Mouse (Mus musculus) limb, embryonic 14.5 days (tissue): Measurements from ENCODE around the gene Atp5l. TPM values are rescaled to one million over a fixed set of nuclear protein-coding genes. Genes with fewer than 3 reads are reported as not detected.

ENCODE experiments used
- ATAC-seq: fragments of 200-750 bp; cut with Nextera tagmentation; 2 replicates; pipeline ENCODE4 v1.8.0; 2017; ENCODE audit warnings: low read depth, moderate number of reproducible peaks, moderate TSS enrichment; ENCODE audit not compliant: low FRiP score
- DNase-seq: peaks from one replicate; pipeline ENCODE4 v3.0.0-alpha.2; 2015; ENCODE audit warnings: low spot score
- H3K27ac ChIP-seq: fragments of 300-500 bp; sonication (generic); replicated peaks from 2 replicates; pipeline ENCODE4 v1.5.1; 2014; ENCODE audit warnings: low read depth, mild to moderate bottlenecking, low read length, moderate library complexity, mixed read lengths
- H3K27me3 ChIP-seq: fragments of 300-500 bp; sonication (generic); 2 replicates; pipeline ENCODE4 v1.6.1; 2014; ENCODE audit warnings: low read length, mixed read lengths; ENCODE audit not compliant: control insufficient read depth, insufficient read depth
- H3K36me3 ChIP-seq: fragments of 300-500 bp; sonication (generic); 2 replicates; pipeline ENCODE4 v1.6.1; 2014; ENCODE audit warnings: mild to moderate bottlenecking, low read length, moderate library complexity, mixed read lengths; ENCODE audit not compliant: control insufficient read depth, insufficient read depth
- H3K4me1 ChIP-seq: fragments of 300-500 bp; sonication (generic); 2 replicates; pipeline ENCODE4 v1.6.1; 2014; ENCODE audit warnings: antibody characterized with exemption, low read length, mixed read lengths; ENCODE audit not compliant: control insufficient read depth, insufficient read depth
- H3K4me2 ChIP-seq: fragments of 300-500 bp; sonication (generic); replicated peaks from 2 replicates; pipeline ENCODE4 v1.6.1; 2014; ENCODE audit warnings: low read depth, mild to moderate bottlenecking, low read length, moderate library complexity; ENCODE audit not compliant: severe bottlenecking
- H3K4me3 ChIP-seq: fragments of 300-500 bp; sonication (generic); replicated peaks from 2 replicates; pipeline ENCODE4 v1.5.1; 2014; ENCODE audit warnings: low read length
- H3K9ac ChIP-seq: fragments of 300-500 bp; sonication (generic); 2 replicates; pipeline ENCODE4 v1.6.1; 2014; ENCODE audit warnings: mild to moderate bottlenecking, low read depth, low read length, moderate library complexity; ENCODE audit not compliant: severe bottlenecking
- H3K9me3 ChIP-seq: fragments of 300-500 bp; sonication (generic); 2 replicates; pipeline ENCODE4 v1.6.1; 2016; ENCODE audit warnings: low read length; ENCODE audit not compliant: control insufficient read depth
- POLR2A ChIP-seq: fragments of 200-500 bp; IDR thresholded peaks from 2 replicates; pipeline ENCODE4 v1.8.0; 2012; ENCODE audit warnings: inconsistent platforms, mild to moderate bottlenecking, moderate library complexity, borderline replicate concordance; ENCODE audit not compliant: insufficient read depth, insufficient read length; ENCODE audit errors: extremely low read depth
- WGBS: fragments of 180-500 bp; shearing (Covaris S2); extraction: QIAGEN DNeasy Blood & Tissue Kit; methylation state at CpG from one replicate; pipeline ENCODE4 v1.1.7; 2014; 5-methylcytosine and 5-hydroxymethylcytosine counted together
- polyA plus RNA-seq, 2 experiments: library from polyadenylated mRNA; depleted of rRNA in 1 of 2; stranded (reverse) in 1 of 2; unstranded in 1 of 2; fragments of >200 nt; fragmentation: Nextera tagmentation in 1 of 2; extraction: Ambion mirVana in 1 of 2; gene quantifications; 2 replicates each; pipeline versions ENCODE4 v1.2.1 to v1.2.3; 2012 to 2014

Atp5l gene
- polyA plus RNA-seq, 2 experiments = 525 to 764 TPM

- no peak overlapping the region for H3K9ac ChIP-seq
- ATAC-seq (no peak), DNase-seq (no peak)
- no peak overlapping the region for H3K4me3 ChIP-seq
- H3K36me3 ChIP-seq = peaks cover 29% of the 10 kb centered on the region
- peaks cover 42% of the 10 kb centered on the region for H3K4me1 ChIP-seq
- no peak overlapping the region for H3K4me2 ChIP-seq
- 38% methylated on average over 5 of the region's 5 CpGs for WGBS
- H3K9me3 ChIP-seq = no peaks in the 10 kb centered on the region
- H3K27ac ChIP-seq = no peak overlapping the region
- no peaks in the 10 kb centered on the region for H3K27me3 ChIP-seq
- TF ChIP-seq POLR2A = no peak
Measured at GRCm38 (mm10) chr9:44873665-44874064, 46.9 kb downstream of the Atp5l start.

DNA sequence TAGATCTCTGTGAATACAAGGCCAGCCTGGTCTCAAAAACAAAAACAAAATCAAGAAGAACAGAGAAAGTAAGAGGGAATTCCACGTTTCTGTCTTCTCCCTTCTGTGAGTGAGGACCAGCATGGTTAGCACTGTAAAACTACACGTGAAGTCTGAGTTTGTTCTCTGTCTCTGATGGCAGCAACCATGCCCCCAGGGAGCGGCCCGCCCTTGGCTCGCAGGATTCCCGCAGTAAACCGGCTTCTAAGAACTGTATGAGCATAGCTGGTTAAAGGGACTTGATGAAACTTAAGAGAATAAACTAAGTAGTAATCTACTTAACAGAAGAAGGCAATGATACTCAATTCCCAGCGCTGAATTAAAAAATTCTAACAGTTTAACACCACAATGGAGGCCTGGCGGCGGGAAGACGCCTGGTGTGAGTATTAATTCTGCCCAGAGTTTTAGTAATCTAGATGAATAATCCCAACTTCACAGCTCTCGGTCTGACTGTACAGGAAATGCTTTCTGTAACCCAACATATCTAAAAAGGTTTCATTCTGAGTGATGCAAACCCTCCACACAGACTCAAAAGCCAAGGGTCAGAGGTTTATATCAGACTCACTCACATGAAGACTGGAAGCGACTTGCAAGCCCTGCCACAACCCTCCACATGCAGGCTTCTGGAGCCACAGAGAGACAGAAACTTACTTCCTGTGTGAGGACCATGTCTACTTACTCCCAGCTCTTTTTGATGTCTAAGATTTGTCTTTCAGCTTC lies 52.0 kb downstream of the Atp5l start:
- Histone ChIP-seq H3K4me3 (no peak overlapping the region), H3K9me3 (no peaks in the 10 kb centered on the region), H3K4me2 (no peak overlapping the region), H3K36me3 (peaks cover 35% of the 10 kb centered on the region), H3K27me3 (no peaks in the 10 kb centered on the region), H3K27ac (no peak overlapping the region), H3K4me1 (peaks cover 7% of the 10 kb centered on the region), H3K9ac (no peak overlapping the region)
- no peak for DNase-seq
- no peak for ATAC-seq
- 80% methylated on average over 13 of the region's 13 CpGs for WGBS
- no peak for TF ChIP-seq POLR2A

DNA sequence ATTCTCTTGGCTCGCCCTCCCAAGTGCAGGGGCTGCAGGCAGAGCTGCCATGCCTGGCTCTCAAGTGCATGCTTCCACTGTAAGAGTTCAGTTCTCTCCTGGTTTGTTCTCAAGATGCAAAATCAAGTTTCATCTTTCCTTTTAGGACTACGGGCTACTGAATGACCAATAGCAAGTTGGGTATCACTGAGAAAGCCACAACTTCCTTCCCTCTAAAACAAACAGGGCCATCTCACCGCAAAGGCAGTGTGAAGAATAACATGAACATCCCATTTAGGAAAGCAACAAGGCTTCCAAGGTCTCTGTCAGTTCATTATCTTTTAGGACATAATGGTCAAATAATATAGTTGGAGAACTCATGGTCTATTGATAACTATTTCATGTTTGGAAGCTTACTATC lies 52.9 kb downstream of the Atp5l start:
- H3K4me3 ChIP-seq = no peak overlapping the region
- no peak for DNase-seq

DNA sequence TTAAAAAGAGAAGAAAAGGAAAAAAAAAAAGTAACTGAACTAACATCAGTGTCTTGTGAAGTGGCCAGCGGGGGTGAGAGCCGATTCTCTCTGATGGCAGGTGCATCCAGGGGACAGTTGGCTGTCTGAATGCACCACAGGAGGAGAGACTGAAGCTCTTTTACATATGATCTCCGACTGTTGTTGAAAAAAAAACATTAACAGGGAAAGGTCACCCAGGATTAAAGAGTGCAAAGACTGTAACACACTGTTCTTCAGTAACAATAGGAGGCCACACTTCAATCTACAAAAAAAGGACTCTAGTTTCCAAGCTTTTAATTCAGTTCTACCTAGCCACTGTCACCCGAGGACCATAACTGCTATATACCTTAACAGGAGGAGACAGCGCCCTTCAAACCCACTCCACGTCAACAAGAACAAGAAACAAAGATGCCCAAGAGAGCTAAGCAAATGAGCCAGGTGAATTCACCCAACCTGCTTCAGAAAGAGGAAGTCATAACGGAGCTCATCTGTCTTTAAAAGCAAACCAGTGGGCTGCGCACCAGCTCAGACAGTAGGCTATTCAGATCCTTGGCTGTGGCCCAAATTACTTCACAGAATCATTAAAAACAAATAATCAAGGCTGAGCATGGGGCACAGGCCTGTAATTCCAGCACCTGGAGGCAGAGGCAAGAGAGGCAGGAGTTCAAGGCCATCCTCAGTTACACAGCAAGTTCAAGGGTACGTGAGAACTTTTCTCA lies 53.9 kb downstream of the Atp5l start:
- ATAC-seq (no peak), DNase-seq (no peak)
- Histone ChIP-seq H3K27ac (no peak overlapping the region), H3K9me3 (no peaks in the 10 kb centered on the region), H3K4me2 (no peak overlapping the region), H3K27me3 (no peaks in the 10 kb centered on the region), H3K4me1 (peaks cover 6% of the 10 kb centered on the region), H3K36me3 (peaks cover 45% of the 10 kb centered on the region), H3K4me3 (no peak overlapping the region), H3K9ac (no peak overlapping the region)
- 75% methylated on average over 9 of the region's 9 CpGs for WGBS
- no peak for TF ChIP-seq POLR2A

More for the DNA sequence above, 52.9 kb downstream of the Atp5l start:
- Histone ChIP-seq H3K9me3 (no peaks in the 10 kb centered on the region), H3K4me1 (peaks cover 6% of the 10 kb centered on the region), H3K4me2 (no peak overlapping the region), H3K36me3 (peaks cover 40% of the 10 kb centered on the region), H3K27ac (no peak overlapping the region), H3K9ac (no peak overlapping the region), H3K27me3 (no peaks in the 10 kb centered on the region)
- TF ChIP-seq POLR2A = no peak
- no peak for ATAC-seq
- 93% methylated on average over 3 of the region's 3 CpGs for WGBS

Other genes with a start within 250 kb of the Atp5l start
- gene Treh, start 247.5 kb downstream of the Atp5l start, polyA plus RNA-seq (2012; rRNA removed) = not detected in 2 replicates
- gene Treh, start 247.5 kb downstream of the Atp5l start, polyA plus RNA-seq (2014; fragmentation: Nextera tagmentation; extraction: Ambion mirVana) = not detected in 2 replicates
- 85.6 and 113 TPM in 2 replicates for gene Phldb1, start 185.5 kb downstream of the Atp5l start, polyA plus RNA-seq (2012; rRNA removed)
- gene Phldb1, start 185.5 kb downstream of the Atp5l start, polyA plus RNA-seq (2014; fragmentation: Nextera tagmentation; extraction: Ambion mirVana) = 36.5 and 46.2 TPM in 2 replicates
- gene Arcn1, start 152.9 kb downstream of the Atp5l start, polyA plus RNA-seq (2012; rRNA removed) = 105 and 111 TPM in 2 replicates
- gene Arcn1, start 152.9 kb downstream of the Atp5l start, polyA plus RNA-seq (2014; fragmentation: Nextera tagmentation; extraction: Ambion mirVana) = 221 and 234 TPM in 2 replicates
- 109 and 116 TPM in 2 replicates for gene Ift46, start 152.8 kb downstream of the Atp5l start, polyA plus RNA-seq (2012; rRNA removed)
- 123 and 131 TPM in 2 replicates for gene Ift46, start 152.8 kb downstream of the Atp5l start, polyA plus RNA-seq (2014; fragmentation: Nextera tagmentation; extraction: Ambion mirVana)
- 7.2 and 11.1 TPM in 2 replicates for gene Tmem25, start 121.4 kb downstream of the Atp5l start, polyA plus RNA-seq (2012; rRNA removed)
- 2.5 and 3.6 TPM in 2 replicates for gene Tmem25, start 121.4 kb downstream of the Atp5l start, polyA plus RNA-seq (2014; fragmentation: Nextera tagmentation; extraction: Ambion mirVana)
- 0.37 and 0.47 TPM in 2 replicates for gene Ttc36, start 117.7 kb downstream of the Atp5l start, polyA plus RNA-seq (2012; rRNA removed)
- 0.30 and 0.34 TPM in 2 replicates for gene Ttc36, start 117.7 kb downstream of the Atp5l start, polyA plus RNA-seq (2014; fragmentation: Nextera tagmentation; extraction: Ambion mirVana)
- gene Kmt2a, start 39.4 kb downstream of the Atp5l start, polyA plus RNA-seq (2012; rRNA removed) = 21.7 and 28.3 TPM in 2 replicates
- gene Kmt2a, start 39.4 kb downstream of the Atp5l start, polyA plus RNA-seq (2014; fragmentation: Nextera tagmentation; extraction: Ambion mirVana) = 16.8 and 18.9 TPM in 2 replicates
- gene Ube4a, start 44.9 kb upstream of the Atp5l start, polyA plus RNA-seq (2012; rRNA removed) = 23.9 and 26.4 TPM in 2 replicates
- 30.3 and 33.4 TPM in 2 replicates for gene Ube4a, start 44.9 kb upstream of the Atp5l start, polyA plus RNA-seq (2014; fragmentation: Nextera tagmentation; extraction: Ambion mirVana)
- 0.28 and 0.65 TPM in 2 replicates for gene Cd3g, start 59.7 kb upstream of the Atp5l start, polyA plus RNA-seq (2012; rRNA removed)
- 1.0 and 1.2 TPM in 2 replicates for gene Cd3g, start 59.7 kb upstream of the Atp5l start, polyA plus RNA-seq (2014; fragmentation: Nextera tagmentation; extraction: Ambion mirVana)
- 0.06 TPM in 1 of 2 replicates, not detected in the other for gene Cd3d, start 61.0 kb upstream of the Atp5l start, polyA plus RNA-seq (2012; rRNA removed)
- not detected in 2 replicates for gene Cd3d, start 61.0 kb upstream of the Atp5l start, polyA plus RNA-seq (2014; fragmentation: Nextera tagmentation; extraction: Ambion mirVana)
- gene Cd3e, start 88.9 kb upstream of the Atp5l start, polyA plus RNA-seq (2012; rRNA removed) = 0.10 and 0.13 TPM in 2 replicates
- 0.07 and 0.25 TPM in 2 replicates for gene Cd3e, start 88.9 kb upstream of the Atp5l start, polyA plus RNA-seq (2014; fragmentation: Nextera tagmentation; extraction: Ambion mirVana)
- 21.0 and 22.6 TPM in 2 replicates for gene Mpzl2, start 119.1 kb upstream of the Atp5l start, polyA plus RNA-seq (2012; rRNA removed)
- 21.8 and 22.8 TPM in 2 replicates for gene Mpzl2, start 119.1 kb upstream of the Atp5l start, polyA plus RNA-seq (2014; fragmentation: Nextera tagmentation; extraction: Ambion mirVana)
- gene Mpzl3, start 134.4 kb upstream of the Atp5l start, polyA plus RNA-seq (2012; rRNA removed) = 1.8 and 2.1 TPM in 2 replicates
- gene Mpzl3, start 134.4 kb upstream of the Atp5l start, polyA plus RNA-seq (2014; fragmentation: Nextera tagmentation; extraction: Ambion mirVana) = 3.9 and 4.7 TPM in 2 replicates
- gene Jaml, start 158.4 kb upstream of the Atp5l start, polyA plus RNA-seq (2012; rRNA removed) = 0.17 and 0.28 TPM in 2 replicates
- 0.30 and 0.43 TPM in 2 replicates for gene Jaml, start 158.4 kb upstream of the Atp5l start, polyA plus RNA-seq (2014; fragmentation: Nextera tagmentation; extraction: Ambion mirVana)
- gene Scn2b, start 197.0 kb upstream of the Atp5l start, polyA plus RNA-seq (2012; rRNA removed) = 6.5 and 6.6 TPM in 2 replicates
- 3.3 and 5.4 TPM in 2 replicates for gene Scn2b, start 197.0 kb upstream of the Atp5l start, polyA plus RNA-seq (2014; fragmentation: Nextera tagmentation; extraction: Ambion mirVana)
- gene Scn4b, start 217.7 kb upstream of the Atp5l start, polyA plus RNA-seq (2012; rRNA removed) = 0.14 and 0.17 TPM in 2 replicates
- gene Scn4b, start 217.7 kb upstream of the Atp5l start, polyA plus RNA-seq (2014; fragmentation: Nextera tagmentation; extraction: Ambion mirVana) = 0.04 and 0.10 TPM in 2 replicates